Mouse (Mus musculus) Muller cell, postnatal 12 days (primary cell): ENCODE measurements around the gene Foxk1.

Experiments
- DNase-seq: peaks from one replicate; pipeline ENCODE4 v3.0.0-alpha.2; 2015; ENCODE audit errors: inconsistent ontology term

Gene Foxk1

GRCm38 (mm10) chr5:142400981-142401640, at the start of gene Foxk1:
Gene Foxk1 (plus strand): TSS chr5:142401497.
- peak; percentile 93 for DNase-seq

GRCm38 (mm10) chr5:142352336-142352892, 48.9 kb upstream of the Foxk1 start:
- DNase-seq: no peak

GRCm38 (mm10) chr5:142355144-142355543, 46.2 kb upstream of the Foxk1 start:
- peak; percentile 56 for DNase-seq

- DNase-seq: no peak
These were observed 40.1 kb upstream of the Foxk1 start for GRCm38 (mm10) chr5:142361166-142361565.

GRCm38 (mm10) chr5:142362894-142363293, 38.4 kb upstream of the Foxk1 start:
- DNase-seq: peak; percentile 75

GRCm38 (mm10) chr5:142364095-142364494, 37.2 kb upstream of the Foxk1 start:
- no peak for DNase-seq

GRCm38 (mm10) chr5:142367085-142368081, 33.9 kb upstream of the Foxk1 start:
- DNase-seq: peak; percentile 96

GRCm38 (mm10) chr5:142368122-142368521, 33.2 kb upstream of the Foxk1 start:
- no peak for DNase-seq

- DNase-seq: no peak
These were observed 30.7 kb upstream of the Foxk1 start for GRCm38 (mm10) chr5:142370406-142371171.

- peak; percentile 65 for DNase-seq
These were observed 29.8 kb upstream of the Foxk1 start for GRCm38 (mm10) chr5:142371172-142372155.

- no peak for DNase-seq
These were observed 29.1 kb upstream of the Foxk1 start for GRCm38 (mm10) chr5:142372207-142372606.

- no peak for DNase-seq
These were observed 27.0 kb upstream of the Foxk1 start for GRCm38 (mm10) chr5:142374343-142374742.

- DNase-seq: no peak
These were observed 25.7 kb upstream of the Foxk1 start for GRCm38 (mm10) chr5:142375641-142376040.

- DNase-seq: no peak
These were observed 25.2 kb upstream of the Foxk1 start for GRCm38 (mm10) chr5:142376071-142376470.

- DNase-seq: no peak
These were observed 23.2 kb upstream of the Foxk1 start for GRCm38 (mm10) chr5:142378068-142378467.

- DNase-seq: no peak
These were observed 20.8 kb upstream of the Foxk1 start for GRCm38 (mm10) chr5:142380491-142380890.

- no peak for DNase-seq
These were observed 16.2 kb upstream of the Foxk1 start for GRCm38 (mm10) chr5:142384911-142385660.

- DNase-seq: no peak
These were observed 15.0 kb upstream of the Foxk1 start for GRCm38 (mm10) chr5:142386329-142386728.

GRCm38 (mm10) chr5:142386784-142387680, 14.3 kb upstream of the Foxk1 start:
- peak; percentile 49 for DNase-seq
